Mouse (Mus musculus) intestine, postnatal 0 days (tissue): ENCODE data around the gene Sel1l2. TPM values are rescaled to one million over a fixed set of nuclear protein-coding genes. Genes with fewer than 3 reads are reported as not detected.

ENCODE experiments used
- ATAC-seq: fragments of 200-750 bp; cut with Nextera tagmentation; 2 replicates; pipeline ENCODE4 v1.8.0; 2017; ENCODE audit warnings: mild to moderate bottlenecking, moderate TSS enrichment, moderate library complexity
- H3K27ac ChIP-seq: fragments of 300-500 bp; sonication (generic); 2 replicates; pipeline ENCODE4 v1.5.1; 2014; ENCODE audit warnings: mild to moderate bottlenecking, low read depth, low read length, moderate library complexity
- H3K27me3 ChIP-seq: fragments of 300-500 bp; sonication (generic); replicated peaks from 2 replicates; pipeline ENCODE4 v1.6.1; 2014; ENCODE audit warnings: low read length, mixed read lengths; ENCODE audit not compliant: control insufficient read depth, insufficient read depth
- H3K36me3 ChIP-seq: fragments of 300-500 bp; sonication (generic); 2 replicates; pipeline ENCODE4 v1.6.1; 2014; ENCODE audit warnings: mild to moderate bottlenecking, moderate library complexity; ENCODE audit not compliant: control insufficient read depth, insufficient read depth
- H3K4me1 ChIP-seq: fragments of 300-500 bp; sonication (generic); replicated peaks from 2 replicates; pipeline ENCODE4 v1.6.1; 2014; ENCODE audit warnings: antibody characterized with exemption, low read length, mixed read lengths; ENCODE audit not compliant: control insufficient read depth, insufficient read depth
- H3K4me2 ChIP-seq: fragments of 300-500 bp; sonication (generic); replicated peaks from 2 replicates; pipeline ENCODE4 v1.6.1; 2014; ENCODE audit warnings: low read depth, mild to moderate bottlenecking, moderate library complexity
- H3K4me3 ChIP-seq: fragments of 300-500 bp; sonication (generic); 2 replicates; pipeline ENCODE4 v1.5.1; 2014; ENCODE audit warnings: low read depth, low read length
- H3K9ac ChIP-seq: fragments of 300-500 bp; sonication (generic); 2 replicates; pipeline ENCODE4 v1.6.1; 2014; ENCODE audit warnings: mild to moderate bottlenecking, low read depth, low read length
- H3K9me3 ChIP-seq: fragments of 300-500 bp; sonication (generic); 2 replicates; pipeline ENCODE4 v1.6.1; 2016; ENCODE audit warnings: mixed run types; ENCODE audit not compliant: control insufficient read depth
- CTCF ChIP-seq: sonication (generic); IDR thresholded peaks from 2 replicates; pipeline ENCODE4 v1.5.1; 2016; ENCODE audit warnings: low read depth, mild to moderate bottlenecking, control low read depth, antibody characterized with exemption, moderate library complexity
- WGBS: fragments of 180-500 bp; shearing (Covaris S2); extraction: QIAGEN DNeasy Blood & Tissue Kit; methylation state at CpG from one replicate; pipeline ENCODE4 v1.1.7; 2014; 5-methylcytosine and 5-hydroxymethylcytosine counted together
- polyA plus RNA-seq: library from polyadenylated mRNA; unstranded; fragments of >200 nt; fragmentation: Nextera tagmentation; extraction: Ambion mirVana; gene quantifications from 2 replicates; pipeline ENCODE4 v1.2.1, GENCODE M21; 2015

Gene Sel1l2
- polyA plus RNA-seq = not detected in 2 replicates

DNA sequence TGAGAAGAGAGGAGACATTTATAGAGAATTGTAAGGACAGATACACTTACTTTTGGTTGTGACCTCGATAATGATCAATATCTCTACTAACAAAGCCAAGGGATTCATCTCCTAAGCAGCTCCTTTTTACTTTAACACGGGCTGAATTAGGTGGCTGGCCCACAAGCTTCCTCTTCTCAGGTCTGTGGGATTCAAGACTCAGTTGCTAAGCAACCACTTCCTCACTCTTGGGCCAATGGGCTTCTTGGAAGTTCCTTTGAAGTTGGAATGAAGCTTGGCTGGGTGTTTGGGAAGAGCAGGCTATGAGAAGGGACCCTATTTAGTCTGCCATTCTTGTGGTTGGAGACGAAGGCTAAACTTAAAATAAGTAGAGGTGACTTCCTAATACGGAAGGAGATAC, at the start of gene Sel1l2:
Gene Sel1l2, minus strand, starts transcription at position 182 of the 400 bp plus-strand sequence.
- no peak within 1 kb of the TSS for H3K4me2 ChIP-seq
- ATAC-seq = no peak
- no peak within 1 kb of the TSS for H3K4me3 ChIP-seq
- no peaks in the 10 kb centered on the region for H3K36me3 ChIP-seq
- H3K9ac ChIP-seq = no peak within 1 kb of the TSS
- no peaks in the 10 kb centered on the region for H3K9me3 ChIP-seq
- 43% methylated on average over 4 of the region's 4 CpGs for WGBS
- TF ChIP-seq CTCF = no peak
- H3K27ac ChIP-seq = no peak within 1 kb of the TSS
- H3K27me3 ChIP-seq = no peaks in the 10 kb centered on the region
- H3K4me1 ChIP-seq = no peaks in the 10 kb centered on the region

DNA sequence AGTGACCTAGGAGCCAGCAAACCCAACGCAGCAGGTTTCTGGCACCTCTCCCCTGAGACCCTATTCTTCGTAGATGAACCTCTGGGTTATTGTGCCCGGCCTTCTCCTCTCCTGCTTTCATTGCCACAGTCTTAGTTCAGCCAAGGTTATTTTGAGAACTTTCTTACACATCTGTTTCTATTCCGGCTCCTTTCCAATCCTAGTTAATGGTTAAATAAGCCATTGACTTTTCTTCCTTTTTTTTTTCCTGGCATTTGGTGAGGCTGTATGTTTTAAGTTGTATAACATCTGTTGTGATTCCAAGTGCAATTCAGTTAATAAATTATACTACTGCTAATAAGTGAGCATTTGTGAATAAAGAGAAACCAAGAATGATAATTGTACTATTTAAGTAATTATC, 49.6 kb upstream of the Sel1l2 start:
- Histone ChIP-seq H3K4me3 (no peak overlapping the region), H3K27me3 (no peaks in the 10 kb centered on the region), H3K9ac (no peak overlapping the region), H3K27ac (no peak overlapping the region), H3K9me3 (no peaks in the 10 kb centered on the region), H3K4me2 (no peak overlapping the region), H3K36me3 (no peaks in the 10 kb centered on the region), H3K4me1 (no peaks in the 10 kb centered on the region)
- TF ChIP-seq CTCF = no peak
- WGBS = 56% methylated on average over 4 of the region's 4 CpGs
- no peak for ATAC-seq

DNA sequence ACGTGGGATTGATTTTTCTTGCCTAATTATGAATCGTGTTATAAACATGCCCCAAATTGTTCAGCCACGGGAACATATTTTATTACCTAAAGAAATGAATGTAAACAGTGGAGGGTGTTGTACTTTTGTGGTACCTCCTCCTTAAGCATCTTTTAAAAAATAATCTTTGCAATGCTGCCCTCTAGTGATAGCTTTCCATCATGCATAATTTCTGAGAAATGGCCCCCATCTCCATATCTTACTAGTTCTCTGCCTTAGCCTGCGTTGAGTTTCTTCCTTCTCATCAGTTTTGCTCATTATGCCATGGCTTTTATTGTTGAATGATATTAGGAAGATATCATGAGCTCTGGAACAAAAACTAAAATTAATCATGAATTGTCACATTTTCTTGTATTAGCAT, 37.8 kb upstream of the Sel1l2 start:
- 14% methylated on average over 4 of the region's 4 CpGs for WGBS
- no peaks in the 10 kb centered on the region for H3K9me3 ChIP-seq
- no peak overlapping the region for H3K27ac ChIP-seq
- no peaks in the 10 kb centered on the region for H3K36me3 ChIP-seq
- H3K4me3 ChIP-seq = no peak overlapping the region
- ATAC-seq = no peak; the same call in 1 of the 2 replicates
- no peaks in the 10 kb centered on the region for H3K27me3 ChIP-seq
- peak; percentile 71 for TF ChIP-seq CTCF
- no peak overlapping the region for H3K9ac ChIP-seq
- H3K4me2 ChIP-seq = no peak overlapping the region
- no peaks in the 10 kb centered on the region for H3K4me1 ChIP-seq

DNA sequence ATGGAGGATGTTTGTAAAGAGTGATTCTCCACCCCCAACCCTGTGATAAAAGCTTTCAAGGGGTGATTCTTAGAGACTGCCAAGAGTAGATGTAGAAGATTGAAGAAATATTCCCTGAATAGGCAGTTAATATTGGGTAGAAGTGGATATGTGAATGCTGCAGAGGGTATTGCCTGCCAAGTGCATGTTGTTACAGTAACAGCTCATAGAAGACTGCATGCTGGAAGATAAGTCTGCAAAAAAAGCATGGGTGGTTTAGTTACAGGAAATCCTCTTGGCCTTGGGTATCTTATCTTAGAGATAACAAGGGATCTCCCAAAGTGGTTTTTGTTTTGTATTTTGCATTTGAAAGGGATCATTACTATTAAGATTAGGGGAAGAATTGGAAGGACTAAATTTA, 36.3 kb upstream of the Sel1l2 start:
- no peak for TF ChIP-seq CTCF
- no peak overlapping the region for H3K4me2 ChIP-seq
- H3K9me3 ChIP-seq = no peaks in the 10 kb centered on the region
- H3K4me3 ChIP-seq = no peak overlapping the region
- no peak overlapping the region for H3K27ac ChIP-seq
- no peak overlapping the region for H3K9ac ChIP-seq
- no peak for ATAC-seq
- no peaks in the 10 kb centered on the region for H3K27me3 ChIP-seq
- H3K4me1 ChIP-seq = no peaks in the 10 kb centered on the region
- H3K36me3 ChIP-seq = no peaks in the 10 kb centered on the region

DNA sequence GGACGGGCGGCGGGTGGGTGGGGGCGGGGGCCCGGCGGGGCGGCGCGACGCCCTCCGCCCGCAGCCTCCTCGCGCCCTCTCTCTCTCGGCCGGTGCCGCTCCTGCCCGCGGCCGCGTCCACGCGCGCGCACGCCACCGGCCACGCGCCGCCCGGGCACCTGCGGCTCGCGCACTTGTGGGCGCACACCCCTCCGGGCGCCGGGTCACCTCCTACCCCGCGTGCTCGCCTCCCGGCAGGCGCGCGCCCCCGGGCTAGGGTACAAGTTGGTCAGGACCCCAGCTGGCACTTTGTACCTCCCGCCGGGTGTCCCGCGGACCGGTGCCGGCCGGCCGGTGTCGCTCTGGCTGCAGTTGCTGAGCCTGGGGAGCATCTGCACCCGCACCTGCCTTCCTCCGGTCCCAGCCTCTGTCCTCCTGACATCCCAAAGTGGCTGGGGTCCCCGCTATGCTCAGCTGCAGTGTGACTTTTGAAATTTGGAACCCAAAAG, 6.3 kb upstream of the Sel1l2 start:
- no peak for TF ChIP-seq CTCF
- under 1% methylated on average over 40 of the region's 58 CpGs for WGBS
- Histone ChIP-seq H3K4me2 (peak overlapping the region; percentile 98), H3K9ac (peak overlapping the region; percentile 54), H3K36me3 (no peaks in the 10 kb centered on the region), H3K4me1 (no peaks in the 10 kb centered on the region), H3K9me3 (no peaks in the 10 kb centered on the region), H3K27ac (no peak overlapping the region), H3K4me3 (peak overlapping the region; percentile 75), H3K27me3 (no peaks in the 10 kb centered on the region)
- peak; percentile 78 for ATAC-seq

DNA sequence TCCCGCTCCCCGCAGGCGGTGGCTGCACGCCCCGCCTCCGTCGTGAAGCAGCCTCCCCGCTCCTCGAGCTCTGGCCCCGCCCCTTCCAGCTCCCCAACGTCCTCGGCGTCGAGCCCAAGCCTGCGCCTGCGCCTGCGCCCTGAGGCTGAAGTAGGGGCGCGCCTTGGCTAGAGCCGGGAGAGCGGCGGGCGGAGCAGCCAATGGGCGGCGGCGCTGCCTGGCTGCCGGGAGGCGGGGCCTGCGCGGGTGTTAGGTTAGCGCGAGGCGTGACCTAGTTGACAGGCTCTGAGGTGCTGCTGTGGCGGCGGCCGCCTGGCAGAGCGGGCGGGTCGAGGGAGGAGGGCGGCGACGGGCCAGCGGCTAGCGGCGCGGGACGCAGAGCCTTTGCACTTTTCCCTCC, 5.7 kb upstream of the Sel1l2 start, which contains the start of gene Macrod2:
Gene Macrod2, plus strand, starts transcription at position 131 of the 400 bp plus-strand sequence.
- H3K4me3 ChIP-seq = peak within 1 kb of the TSS; percentile 75
- H3K9me3 ChIP-seq = no peaks in the 10 kb centered on the region
- ATAC-seq = peak; percentile 100
- no peaks in the 10 kb centered on the region for H3K27me3 ChIP-seq
- H3K27ac ChIP-seq = no peak within 1 kb of the TSS
- TF ChIP-seq CTCF = no peak
- under 1% methylated on average over 40 of the region's 47 CpGs for WGBS
- no peaks in the 10 kb centered on the region for H3K4me1 ChIP-seq
- H3K9ac ChIP-seq = peak within 1 kb of the TSS; percentile 54
- no peaks in the 10 kb centered on the region for H3K36me3 ChIP-seq
- peak within 1 kb of the TSS; percentile 98 for H3K4me2 ChIP-seq

GRCm38 (mm10) chr2:140364804-140365203, 24.7 kb downstream of the Sel1l2 start:
- Histone ChIP-seq H3K9me3 (no peaks in the 10 kb centered on the region), H3K9ac (no peak overlapping the region), H3K27me3 (no peaks in the 10 kb centered on the region), H3K4me2 (no peak overlapping the region), H3K4me3 (no peak overlapping the region), H3K27ac (no peak overlapping the region), H3K4me1 (no peaks in the 10 kb centered on the region), H3K36me3 (no peaks in the 10 kb centered on the region)
- no peak for TF ChIP-seq CTCF
- WGBS = 83% methylated on average over 1 of the region's 1 CpGs
- no peak for ATAC-seq
